Mouse (Mus musculus): ENCODE data around the gene Rftn1.

GRCm38 (mm10) chr17:49977424-49977790, 213.1 kb downstream of the Rftn1 start:
- no peak for TF ChIP-seq POLR2A (IDR thresholded peaks at IDR 0.05; ENCODE audit: control insufficient read depth, low read depth, low read length)
- no peak for TF ChIP-seq CTCF (IDR thresholded peaks at IDR 0.05; ENCODE audit: control insufficient read depth, insufficient read depth, insufficient replicate concordance, low read depth, low read length)
